Mouse (Mus musculus): Measurements from ENCODE around the gene Sema3c. TPM values are rescaled to one million over a fixed set of nuclear protein-coding genes. Genes with fewer than 3 reads are reported as not detected.

Sema3c gene
- polyA plus RNA-seq, 1 experiment, result 0.61 TPM

GRCm38 (mm10) chr5:17628606-17629005 is 54.5 kb downstream of the Sema3c start:
- H3K27me3 ChIP-seq (ENCODE audit: control insufficient read depth, insufficient read depth, insufficient read length), result no peaks in the 10 kb centered on the region
- no peaks in the 10 kb centered on the region for H3K36me3 ChIP-seq (ENCODE audit: control insufficient read depth, insufficient read depth)
- TF ChIP-seq MYOG (IDR thresholded peaks at IDR 0.05; ENCODE audit: control insufficient read depth, extremely low read depth, insufficient read length) (no peak), CTCF (IDR thresholded peaks at IDR 0.05; ENCODE audit: control insufficient read depth, insufficient read depth, insufficient read length) (no peak), MAX (IDR thresholded peaks at IDR 0.05) (no peak), CEBPB (IDR thresholded peaks at IDR 0.05; ENCODE audit: low read depth) (no peak), FOSL1 (IDR thresholded peaks at IDR 0.05; ENCODE audit: insufficient read depth, low read length, poor library complexity, severe bottlenecking) (no peak), USF1 (IDR thresholded peaks at IDR 0.05; ENCODE audit: low read depth) (no peak), MYOD1 (IDR thresholded peaks at IDR 0.05; ENCODE audit: control insufficient read depth, insufficient read length, low read depth) (no peak)
- no peaks in the 10 kb centered on the region for H3K79me3 ChIP-seq (ENCODE audit: low read depth)
- H3ac ChIP-seq (ENCODE audit: control insufficient read depth, insufficient read length, low read depth), result no peak overlapping the region
- H3K4me3 ChIP-seq (ENCODE audit: insufficient read depth, poor library complexity, severe bottlenecking), result no peak overlapping the region
- H3K79me2 ChIP-seq (ENCODE audit: control insufficient read depth, insufficient read depth), result no peaks in the 10 kb centered on the region

DNA sequence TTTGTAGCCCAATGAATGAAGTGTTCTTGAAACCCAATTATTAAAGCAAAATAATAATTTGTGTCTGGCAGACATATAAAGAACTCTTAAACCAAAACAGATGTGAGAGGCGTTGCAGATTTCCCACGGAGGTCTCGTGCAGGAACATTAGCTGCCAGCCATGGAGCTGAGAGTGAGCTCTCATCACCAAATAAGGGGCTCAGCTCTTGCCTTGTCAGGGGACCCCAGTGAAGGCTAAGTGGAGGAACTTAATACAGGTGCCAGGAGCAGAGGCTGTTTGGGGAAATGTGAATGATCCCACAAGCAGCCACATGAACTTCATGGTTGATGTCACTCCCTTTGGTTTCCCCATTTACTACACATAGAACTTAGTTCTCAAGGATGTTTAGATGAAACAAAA is 55.5 kb downstream of the Sema3c start:
- Histone ChIP-seq H3K27me3 (ENCODE audit: control insufficient read depth, insufficient read depth, insufficient read length) (no peaks in the 10 kb centered on the region), H3K79me3 (ENCODE audit: low read depth) (no peaks in the 10 kb centered on the region), H3K79me2 (ENCODE audit: control insufficient read depth, insufficient read depth) (no peaks in the 10 kb centered on the region), H3K4me3 (ENCODE audit: insufficient read depth, poor library complexity, severe bottlenecking) (no peak overlapping the region), H3K36me3 (ENCODE audit: control insufficient read depth, insufficient read depth) (no peaks in the 10 kb centered on the region), H3ac (ENCODE audit: control insufficient read depth, insufficient read length, low read depth) (no peak overlapping the region)
- TF ChIP-seq CTCF (IDR thresholded peaks at IDR 0.05; ENCODE audit: control insufficient read depth, insufficient read depth, insufficient read length), result no peak
- no peak for TF ChIP-seq MYOG (IDR thresholded peaks at IDR 0.05; ENCODE audit: control insufficient read depth, extremely low read depth, insufficient read length)
- no peak for TF ChIP-seq MYOD1 (IDR thresholded peaks at IDR 0.05; ENCODE audit: control insufficient read depth, insufficient read length, low read depth)
- TF ChIP-seq CEBPB (IDR thresholded peaks at IDR 0.05; ENCODE audit: low read depth), result no peak
- no peak for TF ChIP-seq MAX (IDR thresholded peaks at IDR 0.05)
- TF ChIP-seq USF1 (IDR thresholded peaks at IDR 0.05; ENCODE audit: low read depth), result no peak

DNA sequence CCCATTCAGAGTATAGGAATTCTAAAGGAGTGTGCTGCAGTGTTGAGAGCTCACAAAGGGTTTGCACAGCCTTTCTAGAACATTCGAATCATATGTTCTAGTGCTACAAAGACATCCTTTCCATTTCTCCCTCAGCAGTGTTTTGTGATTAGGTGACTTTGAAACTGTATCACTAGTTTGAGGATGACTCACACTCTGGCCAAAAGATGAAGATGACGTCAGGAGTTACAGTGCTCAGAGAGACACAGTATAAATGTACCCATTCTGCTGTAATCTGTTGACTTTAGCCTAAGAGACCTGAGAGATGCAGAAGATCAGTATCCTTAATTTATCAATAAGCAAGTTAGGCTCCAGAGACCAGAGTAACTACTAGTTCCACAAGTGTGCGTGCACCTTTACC is 65.4 kb downstream of the Sema3c start:
- Histone ChIP-seq H3ac (ENCODE audit: control insufficient read depth, insufficient read length, low read depth) (no peak overlapping the region), H3K4me3 (ENCODE audit: insufficient read depth, poor library complexity, severe bottlenecking) (no peak overlapping the region), H3K79me2 (ENCODE audit: control insufficient read depth, insufficient read depth) (no peaks in the 10 kb centered on the region), H3K36me3 (ENCODE audit: control insufficient read depth, insufficient read depth) (no peaks in the 10 kb centered on the region), H3K79me3 (ENCODE audit: low read depth) (no peaks in the 10 kb centered on the region), H3K27me3 (ENCODE audit: control insufficient read depth, insufficient read depth, insufficient read length) (no peaks in the 10 kb centered on the region)
- no peak for TF ChIP-seq MAX (IDR thresholded peaks at IDR 0.05)

DNA sequence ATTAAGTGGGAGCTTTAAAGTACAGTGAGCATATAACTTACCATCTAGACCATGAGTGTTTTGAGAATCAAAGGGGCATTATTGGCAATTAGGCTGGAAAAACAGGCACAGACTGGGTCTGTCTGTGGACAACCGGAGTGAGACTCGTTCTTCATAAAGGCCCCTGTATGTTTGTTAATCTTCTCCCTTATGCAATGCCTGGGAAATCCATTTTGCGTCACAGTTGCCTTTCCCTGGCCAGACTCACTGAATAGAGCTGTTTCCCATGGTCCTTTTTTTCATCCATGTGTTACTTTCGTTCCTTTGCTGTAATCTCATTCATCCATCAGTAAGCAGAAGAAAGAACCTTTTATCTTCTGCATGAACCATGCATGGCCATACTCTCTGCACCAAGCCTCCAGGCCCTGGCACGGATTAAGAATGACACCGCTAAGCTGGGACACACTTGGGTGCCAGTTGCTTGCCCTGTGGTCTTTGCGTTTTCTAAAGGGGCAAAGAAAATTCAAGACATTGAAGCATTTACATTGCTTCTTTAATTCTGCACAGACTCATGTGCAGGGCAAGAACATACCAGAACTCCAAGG is 73.7 kb downstream of the Sema3c start:
- H3K36me3 ChIP-seq (ENCODE audit: control insufficient read depth, insufficient read depth), result no peaks in the 10 kb centered on the region
- H3K27me3 ChIP-seq (ENCODE audit: control insufficient read depth, insufficient read depth, insufficient read length), result no peaks in the 10 kb centered on the region
- no peak for TF ChIP-seq MYOG (IDR thresholded peaks at IDR 0.05; ENCODE audit: control insufficient read depth, extremely low read depth, insufficient read length)
- no peak for TF ChIP-seq CEBPB (IDR thresholded peaks at IDR 0.05; ENCODE audit: low read depth)
- no peak for TF ChIP-seq MYOD1 (IDR thresholded peaks at IDR 0.05; ENCODE audit: control insufficient read depth, insufficient read length, low read depth)
- no peak for TF ChIP-seq FOSL1 (IDR thresholded peaks at IDR 0.05; ENCODE audit: insufficient read depth, low read length, poor library complexity, severe bottlenecking)
- TF ChIP-seq USF1 (IDR thresholded peaks at IDR 0.05; ENCODE audit: low read depth), result no peak
- TF ChIP-seq MAX (IDR thresholded peaks at IDR 0.05), result no peak
- TF ChIP-seq CTCF (IDR thresholded peaks at IDR 0.05; ENCODE audit: control insufficient read depth, insufficient read depth, insufficient read length), result no peak
- no peak overlapping the region for H3ac ChIP-seq (ENCODE audit: control insufficient read depth, insufficient read length, low read depth)
- H3K79me3 ChIP-seq (ENCODE audit: low read depth), result no peaks in the 10 kb centered on the region
- H3K79me2 ChIP-seq (ENCODE audit: control insufficient read depth, insufficient read depth), result no peaks in the 10 kb centered on the region
- H3K4me3 ChIP-seq (ENCODE audit: insufficient read depth, poor library complexity, severe bottlenecking), result no peak overlapping the region

GRCm38 (mm10) chr5:17648865-17649542 is 74.9 kb downstream of the Sema3c start:
- H3ac ChIP-seq (ENCODE audit: control insufficient read depth, insufficient read length, low read depth), result no peak overlapping the region
- TF ChIP-seq MYOG (IDR thresholded peaks at IDR 0.05; ENCODE audit: control insufficient read depth, extremely low read depth, insufficient read length), result no peak
- no peak for TF ChIP-seq MYOD1 (IDR thresholded peaks at IDR 0.05; ENCODE audit: control insufficient read depth, insufficient read length, low read depth)
- TF ChIP-seq USF1 (IDR thresholded peaks at IDR 0.05; ENCODE audit: low read depth), result no peak
- no peak for TF ChIP-seq CTCF (IDR thresholded peaks at IDR 0.05; ENCODE audit: control insufficient read depth, insufficient read depth, insufficient read length)
- no peak for TF ChIP-seq MAX (IDR thresholded peaks at IDR 0.05)
- no peak for TF ChIP-seq CEBPB (IDR thresholded peaks at IDR 0.05; ENCODE audit: low read depth)
- no peak for TF ChIP-seq FOSL1 (IDR thresholded peaks at IDR 0.05; ENCODE audit: insufficient read depth, low read length, poor library complexity, severe bottlenecking)
- no peaks in the 10 kb centered on the region for H3K27me3 ChIP-seq (ENCODE audit: control insufficient read depth, insufficient read depth, insufficient read length)
- no peaks in the 10 kb centered on the region for H3K79me2 ChIP-seq (ENCODE audit: control insufficient read depth, insufficient read depth)
- H3K4me3 ChIP-seq (ENCODE audit: insufficient read depth, poor library complexity, severe bottlenecking), result no peak overlapping the region
- H3K36me3 ChIP-seq (ENCODE audit: control insufficient read depth, insufficient read depth), result no peaks in the 10 kb centered on the region
- H3K79me3 ChIP-seq (ENCODE audit: low read depth), result no peaks in the 10 kb centered on the region

GRCm38 (mm10) chr5:17661223-17661622 is 87.1 kb downstream of the Sema3c start:
- no peaks in the 10 kb centered on the region for H3K27me3 ChIP-seq (ENCODE audit: control insufficient read depth, insufficient read depth, insufficient read length)
- no peak for TF ChIP-seq FOSL1 (IDR thresholded peaks at IDR 0.05; ENCODE audit: insufficient read depth, low read length, poor library complexity, severe bottlenecking)
- no peak for TF ChIP-seq USF1 (IDR thresholded peaks at IDR 0.05; ENCODE audit: low read depth)
- no peak for TF ChIP-seq MYOG (IDR thresholded peaks at IDR 0.05; ENCODE audit: control insufficient read depth, extremely low read depth, insufficient read length)
- no peak for TF ChIP-seq MAX (IDR thresholded peaks at IDR 0.05)
- no peak for TF ChIP-seq CEBPB (IDR thresholded peaks at IDR 0.05; ENCODE audit: low read depth)
- no peak for TF ChIP-seq MYOD1 (IDR thresholded peaks at IDR 0.05; ENCODE audit: control insufficient read depth, insufficient read length, low read depth)
- TF ChIP-seq CTCF (IDR thresholded peaks at IDR 0.05; ENCODE audit: control insufficient read depth, insufficient read depth, insufficient read length), result no peak
- no peak overlapping the region for H3K4me3 ChIP-seq (ENCODE audit: insufficient read depth, poor library complexity, severe bottlenecking)
- no peaks in the 10 kb centered on the region for H3K36me3 ChIP-seq (ENCODE audit: control insufficient read depth, insufficient read depth)
- H3ac ChIP-seq (ENCODE audit: control insufficient read depth, insufficient read length, low read depth), result no peak overlapping the region
- no peaks in the 10 kb centered on the region for H3K79me3 ChIP-seq (ENCODE audit: low read depth)
- no peaks in the 10 kb centered on the region for H3K79me2 ChIP-seq (ENCODE audit: control insufficient read depth, insufficient read depth)
